Mouse (Mus musculus): Measurements from ENCODE around the gene Zswim8. TPM values are rescaled to one million over a fixed set of nuclear protein-coding genes. Genes with fewer than 3 reads are reported as not detected.

The Zswim8 gene
- total and polyA plus RNA-seq, 3 experiments, result 16.5 to 35.5 TPM; not detected in 1

DNA sequence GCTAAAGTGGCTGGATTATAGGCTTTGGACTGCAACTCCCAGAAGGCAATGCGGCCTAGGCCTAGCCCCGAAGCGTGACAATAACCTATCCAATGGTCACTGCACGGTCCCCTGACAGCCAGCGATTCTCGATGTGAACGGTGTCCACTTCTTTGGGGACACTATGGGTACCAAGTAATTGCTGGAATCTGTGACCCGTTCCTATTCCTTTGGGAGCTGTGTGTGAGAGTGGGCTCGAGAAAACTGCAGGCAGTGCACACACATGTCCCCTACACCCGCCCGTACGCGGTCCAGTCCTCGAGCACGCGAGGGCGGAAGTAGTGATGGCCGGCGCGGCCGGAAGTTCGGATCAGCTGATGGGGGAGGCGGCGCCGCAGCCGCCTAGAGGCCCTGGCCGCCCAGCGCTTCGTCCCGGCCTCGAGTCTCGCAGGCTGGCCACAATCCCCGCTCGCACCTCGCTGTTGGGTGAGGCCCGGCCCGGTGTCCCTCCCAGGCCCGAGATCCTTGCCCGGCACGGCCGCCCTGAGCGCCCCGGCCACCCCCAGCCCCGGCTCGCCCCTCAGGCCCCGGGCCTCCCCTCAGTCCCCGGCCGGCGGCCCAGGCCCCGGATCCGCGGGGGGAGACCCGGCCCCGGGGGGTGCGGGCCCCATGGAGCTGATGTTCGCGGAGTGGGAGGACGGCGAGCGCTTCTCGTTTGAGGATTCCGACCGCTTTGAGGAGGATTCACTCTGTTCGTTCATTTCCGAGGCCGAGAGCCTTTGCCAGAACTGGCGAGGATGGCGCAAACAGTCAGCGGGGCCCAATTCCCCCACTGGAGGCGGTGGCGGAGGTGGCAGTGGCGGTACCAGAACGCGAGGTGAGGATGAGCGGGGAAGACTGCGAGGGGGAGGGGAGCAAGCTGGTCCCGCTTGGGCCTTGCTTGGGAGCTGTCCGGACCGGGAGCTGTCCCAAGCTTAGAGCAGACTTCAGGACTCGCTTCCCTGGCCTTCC lies at the start of gene Zswim8 (continued):
- TF ChIP-seq SMC3 (IDR thresholded peaks at IDR 0.05; ENCODE audit: low read depth, low read length), result 0 out of 2 replicates have a peak, but pooled peaks have one; percentile 0
- no peak for TF ChIP-seq RCOR1 (IDR thresholded peaks at IDR 0.05; ENCODE audit: low read depth, low read length)
- TF ChIP-seq GATA1 (IDR thresholded peaks at IDR 0.05; ENCODE audit: low read depth, low read length), result no peak
- peak; percentile 79 for TF ChIP-seq MAX (IDR thresholded peaks at IDR 0.05; ENCODE audit: low read length)
- no peak for TF ChIP-seq TAL1 (IDR thresholded peaks at IDR 0.05; ENCODE audit: low read length)
- no peak for TF ChIP-seq CTCF (IDR thresholded peaks at IDR 0.05 in 2 of 3, conservative IDR thresholded peaks at IDR 0.05 in 1 of 3; ENCODE audit: control insufficient read depth in 1 of 3, insufficient read depth in 1 of 3, low read depth in 2 of 3, low read length in 3 of 3, poor library complexity in 1 of 3, severe bottlenecking in 1 of 3)

DNA sequence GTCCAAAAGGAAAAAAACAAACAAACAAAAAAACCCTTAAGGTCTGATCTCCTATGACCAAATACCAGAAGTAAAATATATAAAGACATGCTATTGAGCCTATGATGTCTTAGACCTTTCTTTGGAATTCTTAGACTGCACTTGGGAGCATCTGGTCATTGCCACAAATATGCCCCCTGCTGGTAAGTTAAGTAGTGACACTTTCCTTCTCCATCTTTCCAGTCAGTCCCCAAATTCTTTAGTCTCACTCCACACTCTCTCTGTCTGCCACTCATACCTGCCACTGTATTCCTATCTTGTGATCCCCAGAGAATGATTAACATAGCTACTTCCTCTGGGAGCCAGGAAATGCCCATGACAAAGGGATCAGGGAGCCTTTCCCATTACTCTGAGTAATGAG lies 49.0 kb upstream of the Zswim8 start:
- Histone ChIP-seq H3K4me1 (ENCODE audit: control insufficient read depth in 1 of 2, insufficient read depth in 2 of 2, low read length in 2 of 2) (peaks cover 0 to 15% of the 10 kb centered on the region in 2 experiments; a peak in 2 of 4 replicates), H3K9me3 (replicated peaks; ENCODE audit: insufficient read depth, low read length) (no peaks in the 10 kb centered on the region), H3K27me3 (ENCODE audit: control insufficient read depth in 1 of 2, insufficient read depth in 2 of 2, low read length in 2 of 2) (0 out of 4 replicates have a peak, but pooled peaks cover 0 to 5% of the 10 kb centered on the region in 2 experiments), H3K27ac (ENCODE audit: control insufficient read depth, low read depth, low read length) (no peak overlapping the region), H3K9ac (ENCODE audit: control insufficient read depth, low read depth, low read length, poor library complexity, severe bottlenecking) (no peak overlapping the region), H3K36me3 (ENCODE audit: control insufficient read depth in 1 of 2, insufficient read depth in 2 of 2, low read length in 2 of 2) (peaks cover 0 to 3% of the 10 kb centered on the region in 2 experiments; a peak in 1 of 4 replicates), H3K79me2 (ENCODE audit: control insufficient read depth, insufficient read depth, low read length, poor library complexity) (no peaks in the 10 kb centered on the region), H3K4me3 (ENCODE audit: control insufficient read depth in 1 of 2, insufficient read depth in 1 of 2, low read depth in 2 of 2, low read length in 2 of 2) (no peak overlapping the region)
- DNase-seq (ENCODE audit: low read depth, low spot score), result peak; percentile 67
- TF ChIP-seq SMC3 (IDR thresholded peaks at IDR 0.05; ENCODE audit: low read depth, low read length) (peak; percentile 97), CHD2 (IDR thresholded peaks at IDR 0.05; ENCODE audit: low read length) (no peak), HCFC1 (IDR thresholded peaks at IDR 0.05; ENCODE audit: low read depth, low read length) (no peak), TAL1 (IDR thresholded peaks at IDR 0.05; ENCODE audit: low read length) (no peak), ELF1 (IDR thresholded peaks at IDR 0.05; ENCODE audit: low read depth, low read length) (no peak), POLR2AphosphoS2 (IDR thresholded peaks at IDR 0.05; ENCODE audit: low read length) (no peak), RAD21 (IDR thresholded peaks at IDR 0.05; ENCODE audit: low read depth, low read length) (peak; percentile 72), SIN3A (IDR thresholded peaks at IDR 0.05; ENCODE audit: low read length) (0 out of 2 replicates have a peak, but pooled peaks have one; percentile 30), MEF2A (IDR thresholded peaks at IDR 0.05; ENCODE audit: extremely low read depth, insufficient replicate concordance, low read depth, low read length, poor library complexity, severe bottlenecking) (no peak), KAT2A (conservative IDR thresholded peaks at IDR 0.05; ENCODE audit: low read depth, low read length) (no peak), ZC3H11A (IDR thresholded peaks at IDR 0.05; ENCODE audit: low read depth, low read length) (peak; percentile 90), POLR2AphosphoS5 (IDR thresholded peaks at IDR 0.05; ENCODE audit: borderline replicate concordance, low read depth, low read length) (no peak), ZNF384 (IDR thresholded peaks at IDR 0.05; ENCODE audit: low read depth, low read length) (no peak), TCF12 (IDR thresholded peaks at IDR 0.05; ENCODE audit: low read depth, low read length) (no peak), CHD1 (IDR thresholded peaks at IDR 0.05; ENCODE audit: low read depth, low read length) (no peak), GABPA (IDR thresholded peaks at IDR 0.05; ENCODE audit: low read depth, low read length) (no peak), MYB (IDR thresholded peaks at IDR 0.05; ENCODE audit: low read depth, low read length) (no peak), UBTF (IDR thresholded peaks at IDR 0.05; ENCODE audit: borderline replicate concordance, insufficient read depth, low read depth, low read length) (no peak), NELFE (IDR thresholded peaks at IDR 0.05; ENCODE audit: low read depth, low read length) (no peak), ZKSCAN1 (IDR thresholded peaks at IDR 0.05; ENCODE audit: low read depth, low read length) (no peak), CTCF (IDR thresholded peaks at IDR 0.05 in 2 of 3, conservative IDR thresholded peaks at IDR 0.05 in 1 of 3; ENCODE audit: control insufficient read depth in 1 of 3, insufficient read depth in 1 of 3, low read depth in 2 of 3, low read length in 3 of 3, poor library complexity in 1 of 3, severe bottlenecking in 1 of 3) (peak; percentile 41 to 83 (median 75); a peak in 5 of 6 replicates), MAX (IDR thresholded peaks at IDR 0.05; ENCODE audit: low read length) (no peak), ETS1 (IDR thresholded peaks at IDR 0.05; ENCODE audit: low read depth, low read length) (no peak), POLR2A (IDR thresholded peaks at IDR 0.05; ENCODE audit: control insufficient read depth in 1 of 2, insufficient read depth in 1 of 2, low read depth in 1 of 2, low read length in 2 of 2, poor library complexity in 1 of 2) (no peak), MYC (IDR thresholded peaks at IDR 0.05; ENCODE audit: low read depth, low read length) (no peak)

Data from MEL (cell line).